Mouse (Mus musculus) liver, postnatal 0 days (tissue): Measurements from ENCODE around the gene Ptprq.

ENCODE experiments used
- CTCF ChIP-seq: sonication (generic); IDR thresholded peaks from 2 replicates; pipeline ENCODE4 v1.5.1; 2016; ENCODE audit warnings: antibody characterized with exemption, low read depth
- EP300 ChIP-seq: IDR thresholded peaks from 2 replicates; pipeline ENCODE4 v1.6.1; 2016; ENCODE audit warnings: antibody characterized with exemption, low read depth, mild to moderate bottlenecking

DNA sequence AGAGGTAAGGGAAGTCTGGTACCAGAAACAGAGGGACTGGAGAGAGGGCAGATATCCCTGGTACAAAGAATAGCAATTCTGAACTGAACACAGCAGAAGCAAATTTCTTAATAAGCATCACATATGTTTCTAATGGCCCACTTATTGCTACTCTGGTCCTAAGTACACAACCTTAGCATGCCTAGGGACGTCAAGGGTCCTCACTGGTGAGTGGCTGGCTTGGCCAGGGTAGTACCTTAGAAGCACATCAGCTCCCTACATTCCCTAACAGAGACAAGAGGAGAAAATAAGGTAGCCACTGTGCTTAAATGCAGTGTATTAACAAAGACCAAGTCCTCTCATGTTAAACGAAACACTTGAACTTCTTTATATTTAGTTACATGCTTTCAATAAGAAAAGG is 21.1 kb downstream of the Ptprq start:
- TF ChIP-seq CTCF (no peak), EP300 (no peak)
